Comparison of ENCODE assay signal across 8 mouse cellular contexts in genomic region chr11:69366855-69367615, GRCm38 (mm10). TPM values are rescaled to one million over a fixed set of nuclear protein-coding genes. Genes with fewer than 3 reads are reported as not detected.
DNase-seq lines count a peak whose midpoint lies in the region; ATAC-seq and TF ChIP-seq lines count a peak whose summit lies in the region.

No protein-coding gene starts in this region.

- H3K9me3 ChIP-seq in forebrain, embryonic 10.5 days, result no peaks in the 10 kb centered on the region
- no peaks in the 10 kb centered on the region for H3K9me3 ChIP-seq in liver, postnatal 0 days (ENCODE audit: low read length)

- peak; percentile 29 for DNase-seq in ovary, postnatal 36 days (ENCODE audit: low spot score)
- no peak for DNase-seq in ovary, adult 18-20 months (ENCODE audit: low spot score)
- peak; percentile 43 for DNase-seq in T-cell, adult 2 months (ENCODE audit: low spot score)
- DNase-seq in forebrain, embryonic 10.5 days (ENCODE audit: extremely low spot score, low spot score), result peak; percentile 45
- peak; percentile 69 for DNase-seq in hindlimb bud, embryonic 11.5 days (ENCODE audit: extremely low spot score, low read depth, low spot score)
- no peak for DNase-seq in liver, postnatal 0 days
- DNase-seq in retina, postnatal 1 day, result peak; percentile 35

- H3K4me3 ChIP-seq in forebrain, embryonic 10.5 days, result peak overlapping the region; percentile 97
- H3K4me3 ChIP-seq in liver, postnatal 0 days (ENCODE audit: low read depth, low read length), result peak overlapping the region; percentile 83

- H3K27me3 ChIP-seq in forebrain, embryonic 10.5 days (ENCODE audit: poor library complexity, severe bottlenecking), result no peaks in the 10 kb centered on the region
- peaks cover 20% of the 10 kb centered on the region for H3K27me3 ChIP-seq in liver, postnatal 0 days (ENCODE audit: insufficient read depth, low read length)

- H3K27ac ChIP-seq in forebrain, embryonic 10.5 days, result peak overlapping the region; percentile 100
- H3K27ac ChIP-seq in liver, postnatal 0 days (ENCODE audit: low read depth), result peak overlapping the region; percentile 91

- H3K4me1 ChIP-seq in forebrain, embryonic 10.5 days, result peaks cover 76% of the 10 kb centered on the region
- H3K4me1 ChIP-seq in liver, postnatal 0 days (ENCODE audit: insufficient read depth), result peaks cover 43% of the 10 kb centered on the region

- H3K9ac ChIP-seq in liver, postnatal 0 days (replicated peaks), result peak overlapping the region; percentile 92

- under 1% methylated on average over 22 of the region's 22 CpGs for WGBS in forebrain, embryonic 10.5 days
- under 1% methylated on average over 22 of the region's 22 CpGs for WGBS in liver, postnatal 0 days (ENCODE audit: insufficient replicate concordance)

- no peak for ATAC-seq in liver, postnatal 0 days
- no peak for ATAC-seq in cerebellum, adult (ENCODE audit: insufficient number of reproducible peaks, low FRiP score, low TSS enrichment)

- H3K4me2 ChIP-seq in liver, postnatal 0 days (ENCODE audit: low read depth, low read length), result peak overlapping the region; percentile 87

- no peak for TF ChIP-seq CTCF in liver, postnatal 0 days (IDR thresholded peaks at IDR 0.05; ENCODE audit: low read depth)

- no peak for TF ChIP-seq EP300 in liver, postnatal 0 days (IDR thresholded peaks at IDR 0.05; ENCODE audit: low read depth)

- peaks cover 25% of the 10 kb centered on the region for H3K36me3 ChIP-seq in forebrain, embryonic 10.5 days (replicated peaks)
- no peaks in the 10 kb centered on the region for H3K36me3 ChIP-seq in liver, postnatal 0 days (replicated peaks; ENCODE audit: insufficient read depth, low read length)

RNA-seq across cellular contexts. Expression of gene Chd3, which starts 2.2 kb away (rescaled TPM):
- polyA plus RNA-seq in forebrain, embryonic 10.5 days (2016; fragmentation: Nextera tagmentation; extraction: Ambion mirVana), result 40.7 and 44.9 TPM in 2 replicates
- 7.8 and 8.7 TPM in 2 replicates for polyA plus RNA-seq in liver, postnatal 0 days (2015; fragmentation: Nextera tagmentation; extraction: Ambion mirVana)

RNA-seq across cellular contexts. Expression of gene Rnf227, which starts 26.8 kb away (rescaled TPM):
- 17.0 and 19.7 TPM in 2 replicates for polyA plus RNA-seq in forebrain, embryonic 10.5 days (2016; fragmentation: Nextera tagmentation; extraction: Ambion mirVana)
- polyA plus RNA-seq in liver, postnatal 0 days (2015; fragmentation: Nextera tagmentation; extraction: Ambion mirVana), result 0.87 and 1.3 TPM in 2 replicates

RNA-seq across cellular contexts. Expression of gene Naa38, which starts 28.3 kb away (rescaled TPM):
- 131 and 136 TPM in 2 replicates for polyA plus RNA-seq in forebrain, embryonic 10.5 days (2016; fragmentation: Nextera tagmentation; extraction: Ambion mirVana)
- 83.7 and 83.9 TPM in 2 replicates for polyA plus RNA-seq in liver, postnatal 0 days (2015; fragmentation: Nextera tagmentation; extraction: Ambion mirVana)

RNA-seq across cellular contexts. Expression of gene Cyb5d1, which starts 28.4 kb away (rescaled TPM):
- 47.3 and 54.6 TPM in 2 replicates for polyA plus RNA-seq in forebrain, embryonic 10.5 days (2016; fragmentation: Nextera tagmentation; extraction: Ambion mirVana)
- polyA plus RNA-seq in liver, postnatal 0 days (2015; fragmentation: Nextera tagmentation; extraction: Ambion mirVana), result 4.7 and 5.4 TPM in 2 replicates

RNA-seq across cellular contexts. Expression of gene Tmem88, which starts 31.0 kb away (rescaled TPM):
- polyA plus RNA-seq in forebrain, embryonic 10.5 days (2016; fragmentation: Nextera tagmentation; extraction: Ambion mirVana), result 23.3 and 23.4 TPM in 2 replicates
- 12.3 and 14.0 TPM in 2 replicates for polyA plus RNA-seq in liver, postnatal 0 days (2015; fragmentation: Nextera tagmentation; extraction: Ambion mirVana)

Comparison
In these comparisons a context has a peak if more than half of its experiments do, and no peak if none do; other contexts are left out.
1. DNase-seq: peak in ovary, postnatal 36 days (single experiment), T-cell, adult 2 months (single experiment), forebrain, embryonic 10.5 days (single experiment), hindlimb bud, embryonic 11.5 days (single experiment) and retina, postnatal 1 day (single experiment); none in ovary, adult 18-20 months (single experiment) and liver, postnatal 0 days (single experiment).